Mouse (Mus musculus) ES-CJ7 (cell line): ENCODE measurements around the gene Pcca.

ENCODE experiments used
- DNase-seq: peaks from one replicate; pipeline ENCODE4 v3.0.0; 2011; ENCODE audit warnings: low read depth, low spot score

Pcca gene

DNA sequence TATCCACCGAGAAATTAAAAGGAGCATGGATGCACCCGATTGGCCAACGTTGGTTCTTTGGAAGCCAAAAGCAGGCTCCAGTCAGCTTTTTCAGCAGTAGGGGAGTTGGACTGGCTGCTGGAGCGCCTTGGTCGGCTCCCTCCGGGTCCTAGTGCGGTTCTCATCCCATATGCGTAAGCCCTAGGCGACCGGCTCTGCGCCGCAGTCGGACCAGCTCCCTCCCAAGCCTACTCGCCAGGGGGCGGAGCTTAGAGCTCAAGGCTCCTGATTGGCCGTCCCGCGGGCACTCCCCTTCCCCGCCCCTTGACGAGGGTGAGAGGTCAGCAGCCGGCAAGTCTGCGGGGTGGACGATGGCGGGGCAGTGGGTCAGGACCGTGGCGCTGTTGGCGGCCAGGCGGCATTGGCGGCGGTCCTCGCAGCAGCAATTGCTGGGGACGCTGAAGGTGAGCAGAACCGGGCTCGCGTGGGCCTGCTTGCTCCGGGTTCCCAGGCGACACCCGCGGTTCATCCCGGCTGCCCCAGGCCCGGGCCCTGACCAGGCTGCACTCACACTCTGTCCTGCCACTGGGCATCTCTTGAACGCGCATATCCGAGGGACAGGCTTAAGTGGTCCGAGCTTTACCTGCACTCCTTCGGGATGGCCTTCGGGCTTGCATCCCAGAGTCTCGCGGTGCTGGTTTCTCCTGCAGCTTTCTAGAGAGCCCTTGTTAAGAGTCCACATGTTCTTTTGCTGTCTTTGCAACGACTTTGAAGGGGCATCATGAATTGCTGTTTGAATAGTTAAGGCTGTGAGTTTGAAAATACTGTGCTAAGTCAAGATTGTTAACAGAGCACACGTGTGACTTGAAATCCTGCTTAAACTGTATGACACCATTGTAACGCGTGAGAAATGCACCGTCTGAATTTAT lies at the start of gene Pcca:
Pcca (plus strand) TSS at position 308 of the 908 bp plus-strand sequence.
- peak; percentile 97 for DNase-seq

DNA sequence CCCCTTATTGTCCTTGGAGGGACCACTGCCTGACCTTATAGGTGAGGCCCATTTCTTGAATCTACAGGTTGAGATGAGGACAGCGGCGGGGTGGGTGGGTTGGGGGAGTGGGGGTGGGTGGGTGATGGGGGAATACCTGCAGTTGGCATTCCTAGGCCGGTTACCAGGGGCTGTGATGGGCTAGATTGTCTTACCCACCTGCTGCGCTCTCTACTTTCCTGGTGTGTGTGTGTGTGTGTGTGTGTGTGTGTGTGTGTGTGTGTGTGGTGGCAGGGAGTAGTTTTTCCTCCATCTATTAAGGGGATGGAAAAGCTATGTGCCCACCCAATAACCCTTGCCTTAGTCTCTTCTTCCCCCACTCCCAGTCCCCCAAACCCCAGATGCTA lies 49.7 kb upstream of the Pcca start:
- no peak for DNase-seq

DNA sequence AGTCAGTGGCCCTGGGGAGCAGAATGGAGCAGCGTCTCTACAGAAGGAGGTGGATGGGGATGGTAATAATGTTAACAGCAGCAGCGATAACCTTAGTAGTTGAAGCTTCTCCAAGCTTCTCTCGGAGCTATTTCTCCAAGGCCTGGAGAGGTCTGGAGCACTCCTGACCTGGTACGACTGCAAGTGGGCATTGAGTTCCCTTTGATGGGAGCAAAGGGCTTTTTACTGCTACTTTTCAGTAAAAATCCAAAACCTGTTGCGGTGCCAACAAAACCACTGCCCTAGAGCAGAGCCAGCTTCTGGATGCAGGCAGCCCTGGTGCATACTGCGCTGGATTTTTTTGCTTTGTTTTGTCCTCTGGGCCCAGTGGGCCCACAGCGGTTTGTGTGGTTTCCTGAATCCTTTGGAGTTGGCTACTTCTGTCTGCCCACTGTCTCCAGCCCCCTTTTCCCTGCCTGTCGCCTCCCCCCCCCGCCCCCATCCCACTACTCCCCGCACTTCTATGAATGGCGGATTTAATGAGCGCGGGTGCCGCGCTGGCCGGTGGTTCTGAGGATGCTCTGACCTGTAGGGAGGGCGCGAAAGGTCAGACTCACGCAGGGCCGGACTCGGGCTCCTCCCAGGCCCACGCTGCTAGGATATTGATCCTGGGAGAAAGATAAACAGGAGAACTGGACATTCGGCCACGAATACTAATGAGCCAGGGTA lies 49.1 kb upstream of the Pcca start:
- DNase-seq = peak; percentile 39

DNA sequence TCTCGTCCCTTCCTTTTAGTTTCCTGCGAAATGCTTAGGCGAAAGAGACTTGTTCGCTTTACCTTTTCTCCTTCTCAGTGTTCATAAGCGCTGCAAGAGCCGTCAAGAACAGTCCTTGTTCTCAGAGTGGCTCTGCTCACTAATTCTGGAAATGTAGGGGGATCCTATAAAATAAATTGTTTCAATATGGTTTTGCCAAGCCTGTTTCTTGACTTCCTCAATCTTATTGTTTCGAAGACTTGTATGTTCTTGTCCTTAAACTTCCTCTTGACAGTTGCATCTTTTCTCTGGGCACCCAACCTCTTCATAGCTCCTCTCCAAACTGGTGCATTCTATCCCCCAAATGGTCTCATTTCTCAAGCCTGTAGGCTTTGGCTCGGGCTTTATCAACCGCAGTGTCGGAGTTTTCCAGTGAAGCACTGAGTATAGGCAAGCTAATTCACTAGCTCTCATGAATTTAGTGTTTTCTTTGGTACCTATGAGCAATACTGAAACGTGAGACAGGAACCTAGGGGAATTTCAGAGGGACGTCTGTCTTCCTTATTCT lies 48.4 kb upstream of the Pcca start:
- DNase-seq = no peak

DNA sequence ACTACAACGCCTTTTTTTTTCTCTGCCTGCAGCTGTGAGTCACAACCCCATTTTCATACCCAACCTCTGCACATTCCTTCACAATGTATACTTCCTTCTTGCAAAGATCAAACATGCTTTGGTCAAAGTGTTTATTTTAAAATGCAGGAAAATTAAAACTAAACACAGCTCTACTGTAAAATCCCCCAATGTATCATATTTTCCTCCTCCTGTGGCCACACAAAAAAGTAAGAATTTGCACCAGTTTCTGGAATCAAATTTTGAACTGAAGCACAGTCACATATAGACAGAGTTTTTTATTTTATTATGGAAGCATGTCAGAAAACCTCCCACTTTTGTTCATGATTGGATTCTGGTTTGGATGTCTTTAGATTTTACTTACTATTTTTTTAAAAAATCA lies 47.5 kb upstream of the Pcca start:
- no peak for DNase-seq

DNA sequence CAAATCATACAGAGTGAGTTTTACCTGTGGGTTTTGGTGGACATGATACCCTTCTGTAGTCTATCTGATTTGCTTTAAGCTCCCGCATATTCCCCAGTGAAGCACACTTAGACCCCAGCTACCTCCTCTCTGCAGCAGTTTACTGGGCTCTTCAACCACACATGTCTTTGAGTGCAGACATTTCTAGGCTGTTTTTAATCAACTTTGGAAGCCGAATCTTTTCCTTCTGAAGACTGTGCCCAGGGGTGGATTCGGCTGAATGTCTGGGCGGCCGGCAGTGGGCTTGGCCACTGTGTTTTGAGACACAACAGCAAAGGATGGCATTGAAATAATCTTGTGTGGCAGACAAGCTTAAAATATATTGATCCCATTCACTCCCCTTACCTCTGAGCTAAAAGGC lies 46.8 kb upstream of the Pcca start:
- DNase-seq = no peak

DNA sequence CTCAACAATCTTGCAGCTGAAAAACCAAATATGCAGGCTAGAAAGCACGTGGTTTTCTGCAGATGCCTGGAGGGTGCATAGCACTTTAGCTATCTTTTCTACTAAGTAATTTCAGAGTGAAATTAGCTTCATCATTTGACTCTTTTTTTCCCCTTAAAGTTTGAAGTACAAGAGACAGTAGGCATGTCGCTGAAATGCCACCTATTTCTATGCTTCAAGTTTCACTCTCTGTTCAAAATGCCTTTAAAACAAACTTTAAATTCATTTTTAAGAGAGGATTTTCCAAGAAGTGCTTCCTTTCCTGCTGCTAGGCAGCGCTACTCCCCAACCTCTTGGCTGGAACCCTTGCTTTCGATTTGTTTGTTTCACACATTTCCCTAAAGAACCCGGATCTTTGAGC lies 45.1 kb upstream of the Pcca start:
- no peak for DNase-seq

DNA sequence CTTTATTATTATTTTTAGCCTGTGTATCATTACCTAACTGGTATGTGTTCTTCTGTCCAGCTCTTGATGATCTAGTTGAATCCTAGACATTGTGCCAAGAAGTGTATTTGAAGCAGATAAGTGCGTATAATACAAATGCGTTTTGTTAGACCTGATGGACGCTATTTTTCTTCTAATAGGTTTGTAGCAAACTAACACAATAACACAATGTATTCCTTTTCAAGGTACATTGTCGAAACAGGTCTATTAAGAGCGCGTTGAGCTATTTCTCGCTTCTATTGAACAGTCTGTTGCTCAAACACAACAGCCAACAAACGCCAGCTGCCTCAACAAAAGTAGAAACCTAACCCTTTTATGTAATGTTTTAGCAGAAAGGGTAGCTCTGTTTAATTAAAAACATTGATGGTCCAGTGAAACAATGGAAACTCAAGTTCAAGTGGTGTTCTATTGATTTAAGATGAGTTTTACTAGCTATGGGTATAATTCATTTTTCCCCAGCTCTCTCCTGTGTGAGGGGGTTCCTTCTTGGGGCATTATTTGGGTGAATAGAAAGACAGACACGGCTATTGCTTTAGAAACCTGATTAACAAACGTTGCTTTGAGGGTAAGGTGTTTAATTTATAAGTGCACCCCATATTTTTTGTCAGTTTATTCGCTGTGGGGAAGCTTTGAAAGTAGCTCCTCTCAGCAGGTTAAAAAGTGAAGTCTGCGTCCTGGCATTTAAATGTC lies 44.3 kb upstream of the Pcca start:
- DNase-seq = no peak

DNA sequence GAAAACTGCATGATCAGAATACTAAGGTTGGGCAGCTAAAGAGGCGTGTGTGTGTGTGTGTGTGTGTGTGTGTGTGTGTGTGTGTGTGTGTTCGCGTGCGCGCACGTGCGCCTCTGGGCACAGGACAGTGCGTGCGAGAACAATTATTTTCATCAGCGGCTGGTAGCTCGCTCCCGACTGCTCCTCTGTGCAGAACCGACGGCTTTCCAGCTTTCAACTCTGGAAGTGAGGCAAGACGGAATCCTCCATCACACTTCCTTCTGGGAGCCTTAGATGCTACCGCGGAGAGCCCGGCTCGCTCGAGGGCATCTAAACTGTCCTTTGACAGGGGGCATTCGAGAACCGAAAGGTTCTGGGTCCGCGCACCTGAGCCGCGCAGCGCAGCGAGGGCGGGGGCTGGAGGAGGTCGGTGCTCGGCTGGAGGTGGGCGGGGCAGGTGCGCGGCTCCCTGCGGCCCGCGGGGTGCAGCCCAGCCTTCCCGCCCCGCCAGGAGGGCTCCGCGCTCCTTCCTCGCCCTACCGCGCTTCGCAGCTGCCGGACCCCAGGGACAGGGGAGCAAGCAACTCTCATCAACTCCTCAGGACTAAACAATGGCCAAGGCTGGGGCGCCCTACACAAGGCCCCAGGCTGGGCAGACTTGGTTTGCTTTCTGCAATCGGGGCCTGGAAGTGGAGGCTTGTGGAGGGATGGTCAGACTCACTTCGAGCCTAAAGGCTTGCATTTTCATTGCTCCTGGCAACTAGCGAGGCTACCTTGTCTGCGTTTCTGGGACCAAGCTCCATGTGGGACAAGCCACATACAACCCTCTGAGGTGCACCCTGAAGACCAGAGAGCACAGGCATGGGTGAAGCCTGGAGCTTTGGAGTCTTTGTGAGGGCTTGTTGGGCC lies 43.4 kb upstream of the Pcca start, which contains the start of gene Gm10837:
Gm10837 (plus strand) TSS at position 146 of the 888 bp plus-strand sequence.
- peak; percentile 43 for DNase-seq

DNA sequence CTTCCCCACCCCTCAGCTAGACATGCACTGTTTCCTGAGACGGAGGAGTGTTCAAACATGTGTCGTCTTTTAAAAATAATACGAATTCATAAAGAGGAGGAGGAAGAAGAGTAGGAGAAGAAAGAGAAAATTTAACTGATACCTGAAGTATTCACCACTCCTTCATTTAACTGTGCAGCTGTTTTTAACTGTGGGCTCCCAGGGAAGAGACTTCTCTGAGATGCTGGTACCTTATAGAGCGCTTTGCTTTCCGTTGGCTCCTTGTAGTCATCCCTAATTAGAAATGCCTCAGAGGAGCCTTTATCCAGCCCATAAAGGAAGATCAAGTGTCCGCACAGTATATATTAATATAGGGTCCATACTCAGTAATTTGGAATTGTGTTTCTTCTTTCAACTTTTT lies 42.6 kb upstream of the Pcca start:
- DNase-seq = no peak

DNA sequence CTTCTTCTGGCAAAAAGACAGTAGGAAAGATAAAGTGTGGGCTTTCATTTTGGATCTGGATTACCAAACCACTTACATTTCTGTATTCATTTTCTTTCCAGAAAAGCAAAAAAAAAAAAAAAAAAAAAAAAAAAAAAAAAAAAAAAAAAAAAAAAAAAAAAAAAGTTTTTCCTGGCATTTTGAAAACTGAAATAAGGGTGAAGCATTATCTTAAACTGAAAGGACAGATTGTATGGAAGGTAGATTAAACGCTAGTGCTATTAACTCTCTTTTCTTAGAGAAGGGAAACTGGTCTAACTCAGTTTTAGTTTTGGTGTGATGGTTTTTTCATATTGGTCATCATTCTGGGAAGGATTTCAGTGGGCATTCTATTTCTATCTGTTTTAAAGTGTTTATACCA lies 42.1 kb upstream of the Pcca start:
- no peak for DNase-seq

DNA sequence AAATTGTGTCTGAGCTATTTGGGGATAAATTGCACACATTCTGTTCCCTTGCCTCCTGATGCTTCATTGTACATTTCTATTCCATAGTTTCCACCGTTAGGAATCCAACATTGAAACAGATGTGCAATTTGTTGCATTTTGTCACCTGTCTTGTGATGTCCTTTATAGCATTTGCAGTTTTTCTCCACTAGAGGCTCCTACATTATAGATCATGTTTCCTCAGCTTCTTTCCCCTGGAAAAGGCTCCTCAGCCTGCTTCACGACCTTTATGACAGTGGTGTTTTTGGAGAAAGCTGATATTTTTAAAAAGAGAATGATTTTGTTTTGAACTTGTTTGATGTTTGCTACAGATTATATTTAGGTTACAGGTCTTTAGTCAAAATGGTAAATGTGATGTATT lies 25.1 kb upstream of the Pcca start:
- no peak for DNase-seq

DNA sequence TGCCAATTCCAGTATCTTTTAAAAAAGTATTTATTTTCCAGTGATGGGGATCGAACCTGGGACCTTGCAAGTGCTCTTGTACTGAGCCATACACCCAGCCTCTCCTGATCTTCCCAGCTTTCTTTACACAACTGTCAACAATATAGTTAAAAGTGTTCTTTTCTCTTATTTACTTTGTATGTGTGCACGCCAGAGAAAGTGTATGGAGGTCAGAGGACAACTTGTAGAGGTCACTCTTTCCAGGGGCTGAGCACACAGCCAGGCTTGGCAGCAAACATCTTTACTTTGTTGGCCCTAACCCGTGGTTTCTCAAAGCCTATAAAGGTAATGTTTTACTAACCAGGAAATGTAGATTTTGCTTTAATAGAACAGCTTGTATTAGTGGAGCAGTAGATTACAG lies 22.6 kb upstream of the Pcca start:
- DNase-seq = no peak

DNA sequence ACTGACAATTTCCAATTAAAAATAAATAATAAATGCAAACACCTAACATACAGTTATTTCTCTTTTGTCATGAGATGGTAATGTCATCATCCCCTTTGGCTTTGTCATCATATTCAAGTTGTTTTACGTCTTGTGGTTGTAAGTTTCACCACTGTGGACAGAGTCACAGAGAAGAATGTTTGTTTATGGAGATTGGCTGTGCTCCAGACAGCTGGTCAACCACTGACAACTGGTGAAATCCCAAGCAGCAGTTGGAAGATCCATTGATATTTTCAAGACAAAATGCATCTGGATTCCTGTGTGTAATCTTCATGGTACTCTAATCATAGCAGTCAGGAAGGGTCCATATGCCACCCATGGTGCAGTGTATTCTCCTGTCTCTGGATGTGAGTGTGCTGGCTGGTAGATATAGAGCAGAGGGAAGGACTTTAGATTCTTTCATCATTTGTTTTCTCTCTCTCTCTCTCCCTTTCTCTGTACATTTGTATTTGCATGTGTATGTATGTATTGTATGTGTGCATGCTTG lies 20.6 kb upstream of the Pcca start:
- DNase-seq = no peak

DNA sequence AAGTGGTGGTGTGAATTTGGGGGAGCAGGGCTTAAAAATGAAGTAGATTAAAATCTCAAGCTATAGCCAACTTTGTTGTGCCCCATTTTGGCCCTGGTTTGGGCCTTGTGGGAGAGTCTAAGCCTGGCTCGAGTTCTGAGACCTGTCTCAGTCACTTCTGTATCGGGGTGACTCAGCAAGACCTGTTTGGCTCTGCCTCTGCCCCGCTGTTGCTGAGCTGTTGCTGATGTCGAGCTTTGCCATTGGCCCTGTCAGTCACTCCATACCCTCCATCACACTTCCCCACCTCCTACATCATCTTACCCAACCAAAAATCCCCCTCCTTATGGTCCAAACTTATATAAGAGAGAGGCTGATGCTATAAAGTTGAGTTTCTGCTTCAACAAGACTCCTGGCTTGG lies 5.6 kb upstream of the Pcca start:
- DNase-seq = peak; percentile 33

DNA sequence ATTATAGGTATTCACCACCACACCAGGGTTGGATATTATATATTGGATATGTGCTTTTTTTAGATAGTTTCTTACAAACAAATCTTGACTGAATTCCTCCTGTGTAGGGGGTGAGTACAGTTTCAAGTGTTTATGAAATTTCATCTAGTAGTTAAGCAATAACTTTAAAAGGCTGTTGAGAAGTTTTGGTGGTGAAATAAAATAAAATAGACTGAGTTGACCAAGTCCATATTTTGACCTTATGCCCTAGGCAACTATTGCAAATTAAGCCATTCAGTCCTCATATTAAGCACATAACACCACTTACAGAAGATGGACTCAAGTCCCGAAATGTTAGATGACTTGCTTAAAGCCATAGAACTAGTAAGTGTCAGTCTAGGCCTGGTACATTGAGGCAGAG lies 1.9 kb downstream of the Pcca start:
- no peak for DNase-seq

DNA sequence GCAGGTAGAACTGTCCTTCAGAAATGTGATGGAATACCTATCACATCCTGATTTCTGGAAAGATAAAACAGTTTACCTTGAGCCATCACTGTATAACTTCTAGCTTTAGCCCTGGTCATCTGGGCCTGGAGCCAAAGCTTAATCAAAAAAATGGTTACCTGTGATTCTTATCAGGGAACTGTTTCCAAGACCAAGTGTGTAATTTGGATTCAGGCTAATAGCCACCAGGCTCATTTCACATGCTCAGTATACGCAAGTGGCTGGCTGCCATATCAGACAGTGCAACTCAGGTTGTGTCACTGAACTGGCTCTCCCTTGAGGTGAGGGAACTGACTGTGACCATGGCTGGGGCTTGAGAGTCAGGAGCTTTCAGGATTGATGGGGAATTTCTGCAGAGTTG lies 14.3 kb downstream of the Pcca start:
- no peak for DNase-seq

DNA sequence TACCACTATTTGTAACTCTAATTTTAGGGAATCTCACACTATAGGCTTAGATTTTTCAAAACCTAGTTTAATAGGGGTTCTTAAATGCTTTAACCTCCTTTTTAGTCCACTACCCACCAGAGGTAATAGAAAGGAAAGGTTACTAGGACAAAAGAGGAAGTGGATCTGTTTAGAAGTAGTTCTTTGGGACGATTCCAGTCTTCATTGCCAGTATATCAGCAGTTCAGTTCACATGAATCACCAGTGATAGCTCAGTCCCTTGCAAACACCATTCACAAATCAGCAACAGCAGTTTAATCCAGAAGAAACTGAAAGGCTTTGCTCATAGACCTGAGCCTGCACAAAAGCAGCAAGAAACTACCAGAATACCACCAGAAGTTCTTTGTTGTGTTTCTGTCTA lies 14.8 kb downstream of the Pcca start:
- DNase-seq = no peak

DNA sequence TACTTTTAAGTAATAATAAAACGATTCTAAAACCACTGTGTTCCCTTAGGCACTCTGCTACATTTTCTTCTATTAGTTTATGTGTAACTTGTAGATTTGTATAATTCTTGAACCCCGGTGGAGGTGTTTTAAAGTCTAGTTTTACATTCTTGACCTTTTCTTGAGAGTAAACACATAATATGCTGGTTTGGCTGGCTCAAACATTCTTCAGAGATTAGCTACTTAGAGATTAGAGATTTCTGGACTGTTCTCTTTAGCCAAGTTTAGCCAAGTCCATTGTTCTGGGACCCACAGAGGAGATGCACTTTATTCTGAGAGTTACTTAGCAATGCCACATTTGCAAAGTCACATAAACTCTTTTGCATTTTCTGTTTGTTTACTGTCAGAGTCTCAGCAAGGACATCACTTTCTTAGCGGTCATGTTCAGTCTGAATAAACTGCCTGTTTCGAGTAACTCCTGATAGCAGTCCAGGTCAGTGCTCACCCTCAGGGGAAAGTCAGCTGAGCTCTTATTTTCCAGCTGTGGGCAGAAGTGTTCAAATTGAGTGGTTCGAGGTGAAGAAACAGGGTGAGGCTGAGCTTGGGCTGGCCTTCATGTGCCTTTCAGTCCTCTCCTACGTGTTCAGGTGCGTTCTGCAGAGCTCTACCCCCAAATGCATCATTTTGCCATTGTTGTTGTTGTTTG lies 18.8 kb downstream of the Pcca start:
- no peak for DNase-seq

DNA sequence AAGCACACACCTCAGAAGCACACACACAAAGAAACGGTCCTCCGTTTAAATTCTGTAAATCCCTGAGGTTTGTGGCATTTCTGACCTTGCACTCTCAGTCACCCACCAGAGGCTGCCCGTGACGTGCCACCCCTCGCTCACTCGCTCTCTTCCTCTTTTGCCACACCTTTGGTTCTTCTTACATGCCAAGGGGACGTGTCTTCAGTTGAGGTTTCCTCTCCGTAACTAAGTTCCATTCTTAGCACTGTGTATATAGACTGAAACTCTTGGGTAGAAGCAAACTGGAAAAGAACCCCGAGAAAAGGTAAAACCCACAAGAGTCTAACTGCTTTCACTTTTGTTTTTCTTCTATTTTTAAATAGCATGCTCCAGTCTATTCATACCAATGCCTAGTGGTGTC lies 23.2 kb downstream of the Pcca start:
- no peak for DNase-seq
